Mouse (Mus musculus): ENCODE results near the gene Gm37240.
A peak's percentile ranks its signal among the peaks of the same experiment; 100 is the strongest.

Gene Gm37240

DNA sequence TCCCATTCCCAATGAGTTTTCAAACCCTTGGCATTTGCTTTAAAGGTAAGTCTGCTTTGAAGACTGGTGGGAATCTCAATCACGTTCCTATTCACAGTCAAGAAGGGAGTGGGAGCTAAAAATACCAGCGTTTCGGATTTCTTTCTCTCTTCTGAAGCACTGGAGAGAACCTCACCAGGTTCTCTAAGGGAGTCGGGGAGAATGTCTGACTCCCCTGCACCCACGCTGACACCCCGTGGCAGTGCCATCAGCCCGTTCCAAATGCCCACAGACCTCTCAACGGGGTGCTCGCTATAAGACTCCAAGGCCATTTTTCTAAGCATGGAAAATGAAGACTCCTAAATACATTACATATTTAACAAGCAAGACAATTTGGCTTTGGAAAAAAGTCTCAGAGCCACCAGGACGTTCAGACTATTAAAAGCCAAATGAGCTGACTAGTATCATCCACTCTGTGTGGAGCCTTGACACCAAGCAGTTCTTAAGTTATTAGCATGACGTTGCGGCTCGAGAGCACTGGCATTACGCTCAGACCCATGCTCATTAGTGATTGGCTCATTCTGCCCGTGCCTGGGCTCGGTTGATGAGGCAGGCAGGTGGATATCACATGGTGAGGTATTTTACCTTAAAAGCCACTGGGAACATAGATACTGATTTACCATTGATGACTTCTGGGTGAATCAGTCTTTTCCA, 508.5 kb downstream of the Gm37240 start:
- DNase-seq, result no peak

- DNase-seq, result no peak
Measured at GRCm38 (mm10) chr3:85377946-85378702, 509.2 kb downstream of the Gm37240 start.

DNA sequence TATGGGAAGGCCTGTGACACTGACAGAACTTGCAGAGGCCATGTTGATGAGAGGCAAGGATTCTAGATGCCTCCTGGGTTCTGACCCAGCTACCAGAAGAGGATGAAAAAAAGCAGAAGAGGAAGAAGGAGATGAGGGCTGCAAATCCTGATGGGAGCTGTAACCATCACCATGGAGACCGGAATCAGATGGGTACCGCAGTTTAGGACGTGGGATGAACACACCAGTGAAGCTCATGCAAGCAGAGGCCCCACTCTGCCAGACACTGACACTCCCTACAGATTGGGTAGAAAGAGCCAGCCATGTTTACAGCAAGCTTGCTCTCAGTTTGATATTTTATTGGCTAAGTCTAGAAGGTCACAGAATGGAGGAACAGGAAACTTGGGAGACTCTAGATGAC, 509.8 kb downstream of the Gm37240 start:
- peak; percentile 77 for DNase-seq

DNA sequence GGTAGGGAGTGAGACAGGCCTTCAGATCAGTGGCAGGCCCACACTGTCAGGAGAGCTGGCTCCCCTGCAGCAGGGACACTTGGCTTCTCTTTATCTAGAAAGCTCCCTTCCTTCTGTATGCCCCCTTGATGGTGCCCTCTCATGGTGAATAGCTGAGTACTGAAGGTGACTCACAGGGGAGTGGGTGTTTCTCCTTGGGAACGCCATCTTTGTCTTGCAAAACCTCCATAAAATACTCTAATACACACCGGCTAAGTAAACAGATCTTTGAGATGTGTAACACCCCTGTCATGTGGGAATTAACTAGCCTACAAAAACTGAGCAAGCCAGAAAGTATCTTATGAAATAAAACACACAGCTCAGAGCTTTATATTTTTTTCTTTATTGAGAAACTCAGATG, 510.8 kb downstream of the Gm37240 start:
- DNase-seq, result no peak

DNA sequence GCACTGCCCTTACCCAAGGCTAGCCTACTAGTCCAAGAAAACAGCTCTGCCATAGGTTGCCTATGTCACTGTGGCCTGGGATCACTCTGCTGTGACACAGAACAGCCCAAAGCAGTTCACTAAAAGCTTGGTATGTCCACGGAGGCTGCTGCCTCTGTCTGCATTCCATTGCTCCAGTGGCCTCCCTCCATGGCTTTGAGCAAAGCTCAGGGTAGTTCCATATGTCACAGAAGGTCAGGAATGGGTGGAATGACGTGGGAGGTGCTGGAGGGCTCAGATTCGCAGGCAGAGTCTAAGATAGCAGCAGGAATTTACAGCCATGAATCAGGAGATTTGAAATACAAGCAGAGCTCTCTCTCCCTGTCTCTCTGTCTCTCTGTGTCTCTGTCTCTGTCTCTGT, 514.3 kb downstream of the Gm37240 start:
- no peak for DNase-seq

- no peak for DNase-seq
Measured at GRCm38 (mm10) chr3:85369847-85370246, 517.5 kb downstream of the Gm37240 start.

DNA sequence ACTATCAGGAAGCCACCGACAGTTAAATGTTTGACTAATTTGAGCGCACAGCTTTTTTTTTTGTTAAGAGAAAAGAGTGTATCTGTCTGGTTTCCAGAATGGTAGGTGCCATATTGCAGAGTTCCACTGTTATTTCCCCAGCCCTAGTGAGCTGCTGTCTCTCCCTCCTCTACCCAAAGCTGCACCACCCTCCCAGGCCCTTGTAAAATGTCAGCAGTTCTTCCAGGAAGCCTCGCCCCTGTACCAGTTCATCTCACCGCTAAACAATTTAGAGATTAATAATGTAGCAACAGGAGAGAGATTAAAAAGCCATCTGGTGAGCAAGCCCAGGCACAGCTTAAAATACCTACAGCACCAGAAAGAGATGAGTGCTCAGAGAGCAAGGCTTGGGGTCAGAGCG, 518.2 kb downstream of the Gm37240 start:
- DNase-seq, result peak; percentile 66

DNA sequence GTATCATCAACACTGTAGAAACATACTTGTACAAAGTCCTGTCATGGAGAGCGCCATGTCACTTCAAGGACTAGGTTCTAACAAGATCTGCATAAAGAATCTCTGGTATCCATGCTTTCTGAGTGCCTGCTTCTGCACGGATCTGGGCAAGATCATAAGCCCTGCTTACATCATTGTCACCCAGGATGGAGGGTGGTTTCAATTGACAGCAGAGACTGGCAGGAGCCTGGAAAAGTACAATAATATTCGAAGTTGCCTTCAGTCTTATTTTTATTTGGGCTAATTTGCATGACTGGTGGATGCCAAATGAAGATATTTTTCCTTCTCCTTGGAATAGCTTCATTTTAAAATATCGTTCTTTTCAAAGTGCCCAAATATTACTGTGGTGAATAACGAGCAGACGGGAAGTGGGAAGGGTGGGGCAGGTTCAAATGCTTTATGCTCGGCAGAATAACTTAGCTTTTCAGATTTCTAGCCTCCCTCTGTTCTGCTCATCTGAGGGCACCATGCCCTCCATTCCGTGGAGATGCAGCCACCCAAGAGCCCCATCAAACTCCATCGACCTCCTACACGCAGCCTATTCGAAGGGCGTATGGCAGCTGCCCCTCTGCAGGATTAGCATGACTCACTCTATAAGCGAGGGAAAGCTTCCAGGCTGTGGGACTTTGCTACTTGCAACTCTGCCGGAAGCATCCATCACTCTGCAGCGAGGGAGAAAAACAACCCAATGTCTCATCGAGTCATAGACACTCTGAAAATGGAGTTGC, 518.8 kb downstream of the Gm37240 start:
- peak; percentile 88 for DNase-seq

- DNase-seq, result no peak
Measured at GRCm38 (mm10) chr3:85364591-85365343, 522.6 kb downstream of the Gm37240 start.

DNA sequence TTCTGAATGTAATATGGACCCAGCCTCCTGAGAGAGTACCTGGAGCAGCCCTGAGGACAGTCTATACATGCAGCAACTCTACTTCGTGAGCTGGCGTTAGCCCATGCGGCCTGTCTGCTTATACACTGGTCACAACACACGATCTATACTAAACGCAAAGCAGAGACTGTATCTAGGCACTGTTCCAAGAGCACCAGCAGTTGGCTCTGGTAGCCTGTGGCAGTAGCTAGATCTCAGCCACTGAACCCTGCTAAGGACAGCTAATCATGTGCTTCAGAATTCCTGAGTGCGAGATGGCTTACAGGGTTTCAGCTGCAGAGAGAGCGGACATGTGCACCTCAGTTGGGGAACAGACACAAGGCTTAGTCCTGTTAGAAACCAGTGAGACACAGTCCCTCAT, 524.4 kb downstream of the Gm37240 start:
- DNase-seq, result no peak

DNA sequence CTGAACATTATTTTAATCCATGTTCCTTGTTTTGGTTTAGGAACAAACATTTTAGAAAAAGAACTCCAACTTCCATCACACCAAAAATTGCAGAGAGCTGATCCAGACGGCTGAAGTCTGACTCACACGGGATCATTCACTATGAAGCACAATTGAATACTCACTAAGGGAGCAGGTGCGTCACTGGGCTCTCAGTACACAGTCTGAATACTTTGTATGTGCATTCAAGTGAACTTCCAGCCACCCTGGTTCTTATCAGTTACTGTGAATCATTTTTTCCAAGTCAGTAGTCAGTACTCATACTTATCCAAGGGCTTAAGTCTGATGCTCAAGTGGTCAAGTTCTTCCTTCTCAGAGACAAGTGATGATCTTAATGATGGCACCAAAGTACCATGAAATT, 530.9 kb downstream of the Gm37240 start:
- DNase-seq, result no peak

- no peak for DNase-seq
Measured at GRCm38 (mm10) chr3:85348021-85348420, 539.3 kb downstream of the Gm37240 start.

DNA sequence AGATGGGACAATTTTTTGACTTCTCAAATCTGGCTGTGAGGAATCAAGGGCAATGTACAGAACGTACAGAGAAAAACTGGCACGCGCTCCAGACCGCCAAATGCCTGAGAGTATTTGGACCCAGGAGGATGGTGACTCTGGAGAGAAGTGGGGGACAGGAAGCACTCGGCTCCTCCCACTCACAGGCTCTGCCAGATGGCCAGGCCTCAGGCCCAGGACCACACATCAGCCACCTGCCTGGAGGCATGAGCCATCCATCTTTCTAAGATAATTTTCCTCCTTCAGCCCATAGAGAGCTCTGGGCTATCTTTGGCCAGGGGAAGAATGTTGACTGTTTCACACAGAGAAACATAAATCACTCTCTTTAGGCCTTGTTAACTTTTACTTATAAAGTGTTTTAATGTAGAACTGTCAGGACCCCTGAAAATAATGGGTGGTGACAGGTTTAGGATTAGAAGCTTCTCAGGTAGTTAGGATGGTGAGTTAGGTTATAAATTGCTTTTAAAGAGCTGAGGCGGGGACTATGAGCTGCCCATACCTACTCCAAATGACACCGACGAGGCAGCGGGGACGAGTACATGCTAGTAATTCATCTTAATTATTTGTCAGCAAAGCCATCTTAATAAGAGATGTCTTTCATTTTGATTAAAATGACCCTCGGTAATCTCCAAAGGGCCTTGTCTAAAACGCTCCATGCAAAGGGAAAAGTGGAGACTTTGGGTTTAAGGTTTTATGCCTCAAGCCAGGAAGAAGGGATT, 546.0 kb downstream of the Gm37240 start:
- no peak for DNase-seq

DNA sequence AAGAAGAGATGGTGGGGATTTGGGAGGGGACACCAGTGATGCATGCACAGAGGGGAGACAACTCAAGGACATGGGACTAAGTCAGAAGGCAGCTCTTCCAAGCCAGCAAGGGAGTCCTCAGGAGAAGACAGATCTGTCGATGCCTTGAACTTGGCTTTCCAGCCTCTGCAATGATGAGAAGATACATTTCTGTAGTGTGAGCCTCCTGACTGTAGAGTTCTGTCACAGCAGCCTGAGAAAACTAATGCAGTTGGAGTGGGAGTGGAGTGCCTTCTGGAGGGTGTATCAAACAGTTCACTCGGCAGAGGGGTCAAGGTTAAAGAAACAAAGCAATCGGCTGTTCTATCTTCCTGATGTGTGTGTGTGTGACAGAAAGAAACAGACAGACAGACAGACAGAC, 546.8 kb downstream of the Gm37240 start:
- no peak for DNase-seq

DNA sequence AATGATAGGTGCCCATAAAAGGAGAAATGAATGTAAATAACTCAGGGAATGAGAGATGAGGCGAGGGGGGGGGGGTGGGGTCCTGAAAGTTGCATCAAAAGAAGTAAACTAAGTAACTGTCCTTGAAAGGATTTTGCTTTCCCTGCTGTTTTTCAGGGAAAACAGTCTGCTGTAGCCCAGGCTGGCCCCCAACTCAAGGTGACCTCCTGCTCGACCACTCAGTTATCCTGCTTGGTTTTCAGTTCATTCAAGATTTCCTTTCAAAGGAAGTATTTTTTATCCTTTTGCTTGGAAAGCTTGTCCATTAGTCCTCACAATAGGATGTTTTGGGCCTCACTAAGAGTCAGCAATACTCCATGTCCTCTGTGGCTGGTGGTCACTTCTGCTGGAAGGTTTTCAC, 547.4 kb downstream of the Gm37240 start:
- DNase-seq, result no peak

- DNase-seq, result no peak
Measured at GRCm38 (mm10) chr3:85339269-85339820, 548.0 kb downstream of the Gm37240 start.

GRCm38 (mm10) chr3:85338755-85339095, 548.6 kb downstream of the Gm37240 start:
- no peak for DNase-seq

GRCm38 (mm10) chr3:85337881-85338754, 549.2 kb downstream of the Gm37240 start:
- no peak for DNase-seq

- DNase-seq, result no peak
Measured at GRCm38 (mm10) chr3:85335517-85335916, 551.8 kb downstream of the Gm37240 start.

DNA sequence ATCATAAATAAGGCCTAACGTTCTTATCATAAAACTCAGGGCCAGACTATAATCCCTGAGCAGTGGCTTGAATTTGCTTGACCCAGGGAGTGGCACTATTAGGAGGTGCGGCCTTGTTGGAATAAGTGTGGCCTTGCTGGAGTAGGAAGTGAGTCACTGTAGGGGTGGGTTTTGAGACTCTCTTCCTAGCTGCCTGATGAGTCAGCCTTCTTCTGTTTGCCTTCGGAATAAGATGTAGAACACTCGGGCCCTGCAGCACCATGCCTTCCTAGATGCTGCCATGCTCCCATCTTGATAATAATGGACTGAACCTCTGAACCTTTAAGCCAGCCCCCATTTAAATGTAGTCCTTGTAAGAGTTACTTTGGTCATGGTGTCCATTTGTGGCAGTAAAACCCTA, 555.0 kb downstream of the Gm37240 start:
- no peak for DNase-seq

DNA sequence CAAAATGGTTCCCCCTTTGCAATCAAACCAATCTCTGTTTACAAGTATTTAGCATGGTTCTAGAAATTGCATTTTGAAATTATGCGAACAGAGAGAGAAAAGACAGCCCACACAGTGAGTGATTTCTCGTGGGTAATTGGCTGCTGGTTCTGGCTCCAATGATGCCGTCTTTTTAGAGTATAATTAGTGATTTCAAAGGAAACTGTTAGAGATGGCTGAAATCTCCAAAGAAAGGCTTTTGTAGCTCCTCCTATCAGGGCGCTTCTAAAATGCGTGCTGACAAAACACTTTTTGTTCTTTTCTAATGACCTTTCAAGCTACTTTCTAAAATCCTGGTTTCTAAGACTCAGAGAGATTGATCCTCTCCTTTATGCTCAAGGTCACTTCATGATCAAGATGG, 569.1 kb downstream of the Gm37240 start:
- DNase-seq, result no peak

Measured in layer of hippocampus, adult 9-11 months (tissue).